Mouse (Mus musculus): Measurements from ENCODE around the gene Idh1.

The Idh1 gene

GRCm38 (mm10) chr1:65112807-65113196 lies 73.5 kb downstream of the Idh1 start:
- peak; percentile 39 for DNase-seq (ENCODE audit: low spot score)

- DNase-seq (ENCODE audit: low spot score) = peak; percentile 80
These were observed 74.1 kb downstream of the Idh1 start for GRCm38 (mm10) chr1:65112031-65112806.

GRCm38 (mm10) chr1:65109756-65110435 lies 76.4 kb downstream of the Idh1 start:
- no peak for DNase-seq (ENCODE audit: low spot score)

- no peak for DNase-seq (ENCODE audit: low spot score)
These were observed 77.1 kb downstream of the Idh1 start for GRCm38 (mm10) chr1:65109196-65109595.
